In the genomic region with DNA sequence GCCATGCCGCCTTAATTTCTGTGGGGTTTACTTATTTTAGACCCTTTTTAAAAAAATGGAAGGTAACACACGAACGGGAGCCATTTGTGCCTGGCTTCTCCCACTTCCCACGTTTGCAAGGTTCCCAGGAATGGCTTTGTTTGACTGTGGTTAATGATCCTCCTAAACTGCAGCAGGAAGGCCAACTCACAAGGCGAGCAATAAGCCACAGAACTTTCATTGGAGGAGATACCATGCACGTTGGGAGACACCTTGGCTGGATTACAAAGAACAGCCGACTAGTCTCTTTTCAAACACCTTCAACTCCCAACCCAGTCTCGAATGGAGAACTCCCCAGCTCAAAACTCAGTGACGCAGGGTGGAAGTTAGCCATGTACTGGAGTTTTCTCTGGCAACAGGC, we compare ENCODE assay signal across 27 mouse cellular contexts. TPM values are rescaled to one million over a fixed set of nuclear protein-coding genes. Genes with fewer than 3 reads are reported as not detected.
A peak's percentile ranks its signal among the peaks of the same experiment; 100 is the strongest.
DNase-seq lines count a peak whose midpoint lies in the region; TF ChIP-seq lines count a peak whose summit lies in the region.
"Had no signal": no experiment of that assay in that cellular context is flagged by ENCODE, and none has a peak within 500 bp of the region (broad histone marks: within the 10 kb centered on the region; RNA-seq: fewer than 3 reads in every experiment).

No protein-coding gene starts in this region.

- no peak for TF ChIP-seq CTCF in kidney, adult 2 months (conservative IDR thresholded peaks at IDR 0.05; ENCODE audit: insufficient read depth, insufficient read length, low read depth, low read length)

- WGBS in kidney, adult 2 months, result 43% methylated on average over 9 of the region's 9 CpGs
- 29% methylated on average over 9 of the region's 9 CpGs for WGBS in large intestine, adult 2 months

- DNase-seq in kidney, adult 2 months, result peak; percentile 18
- DNase-seq in kidney, postnatal 10 days, result no peak
- DNase-seq in large intestine, adult 2 months (ENCODE audit: low read depth, low spot score), result peak; percentile 69
- peak; percentile 63 for DNase-seq in yolk sac, embryonic 10.5 days (ENCODE audit: low spot score)
- no peak for DNase-seq in layer of hippocampus, postnatal 10 days (ENCODE audit: low spot score in 2 of 2)
- DNase-seq: adrenal gland, adult 2 months; adrenal gland, postnatal 10 days; adrenal gland, postnatal 25 days; cerebellum, adult 11 months; cerebellum, adult 18-20 months; cerebellum, adult 8-10 months; cerebellum, adult 9-11 months; cerebellum, postnatal 36 days; embryo, embryonic 11 days; forebrain, postnatal 0 days had no signal

- no peaks in the 10 kb centered on the region for H3K4me1 ChIP-seq in kidney, adult 2 months (ENCODE audit: control insufficient read depth, insufficient read depth, low read length)
- H3K4me1 ChIP-seq: embryonic facial prominence, embryonic 13.5 days; embryonic facial prominence, embryonic 15.5 days; forebrain, embryonic 13.5 days; forebrain, embryonic 15.5 days had no signal

- no peak overlapping the region for H3K27ac ChIP-seq in kidney, adult 2 months (ENCODE audit: insufficient read depth, low read depth, low read length)
- H3K27ac ChIP-seq: embryonic facial prominence, embryonic 13.5 days; embryonic facial prominence, embryonic 15.5 days; forebrain, embryonic 13.5 days; forebrain, embryonic 15.5 days had no signal

- H3K36me3 ChIP-seq in kidney, adult 2 months (ENCODE audit: control insufficient read depth, insufficient read depth, low read length), result no peaks in the 10 kb centered on the region
- H3K36me3 ChIP-seq: embryonic facial prominence, embryonic 13.5 days; embryonic facial prominence, embryonic 15.5 days; forebrain, embryonic 15.5 days had no signal

- no peak overlapping the region for H3K4me3 ChIP-seq in kidney, adult 2 months (ENCODE audit: insufficient read depth, low read depth, low read length)
- H3K4me3 ChIP-seq: embryonic facial prominence, embryonic 13.5 days; embryonic facial prominence, embryonic 15.5 days; forebrain, embryonic 13.5 days; forebrain, embryonic 15.5 days had no signal

- no peak for TF ChIP-seq POLR2A in kidney, adult 2 months (IDR thresholded peaks at IDR 0.05; ENCODE audit: low read depth, low read length)

- H3K27me3 ChIP-seq in kidney, adult 2 months (replicated peaks; ENCODE audit: control insufficient read depth, insufficient read depth, low read length), result no peaks in the 10 kb centered on the region
- H3K27me3 ChIP-seq: embryonic facial prominence, embryonic 13.5 days; embryonic facial prominence, embryonic 15.5 days; forebrain, embryonic 13.5 days; forebrain, embryonic 15.5 days had no signal

RNA-seq across cellular contexts. Expression of a gene that starts 15.4 kb away (rescaled TPM):
- 2.2 and 2.3 TPM in 2 replicates for polyA plus RNA-seq in kidney, adult 2 months (2012; rRNA removed)
- 0.95 and 1.0 TPM in 2 replicates for polyA plus RNA-seq in large intestine, adult 2 months (2012; rRNA removed)
- 10 to 100 TPM; 18.3 to 19.6 TPM for total RNA-seq in layer of hippocampus, postnatal 10 days (2021)
- total RNA-seq: MEL had no signal
- polyA plus RNA-seq: C2C12 had no signal

RNA-seq across cellular contexts. Expression of a gene that starts 24.6 kb away (rescaled TPM):
- polyA plus RNA-seq in kidney, adult 2 months (2012; rRNA removed), result 0.34 and 0.59 TPM in 2 replicates
- 30.7 and 50.1 TPM in 2 replicates for polyA plus RNA-seq in large intestine, adult 2 months (2012; rRNA removed)
- total RNA-seq in layer of hippocampus, postnatal 10 days (2021), result not detected
- total RNA-seq: common myeloid progenitor, adult 5-6 weeks; forebrain, postnatal 0 days; MEL had no signal
- polyA plus RNA-seq: brain, embryonic 14.5 days; C2C12; embryonic facial prominence, embryonic 11.5 days; embryonic facial prominence, embryonic 13.5 days; embryonic facial prominence, embryonic 15.5 days; forebrain, embryonic 11.5 days; forebrain, embryonic 13.5 days; forebrain, embryonic 15.5 days; forebrain, postnatal 0 days had no signal

RNA-seq across cellular contexts. Expression of a gene that starts 36.8 kb away (rescaled TPM):
- not detected in 2 replicates for polyA plus RNA-seq in kidney, adult 2 months (2012; rRNA removed)
- polyA plus RNA-seq in large intestine, adult 2 months (2012; rRNA removed), result not detected in 2 replicates
- total RNA-seq in layer of hippocampus, postnatal 10 days (2021), result not detected
- total RNA-seq: adrenal gland, adult 2 months; adrenal gland, postnatal 10 days; adrenal gland, postnatal 25 days; adrenal gland, postnatal 4 days; common myeloid progenitor, adult 5-6 weeks; forebrain, postnatal 0 days; MEL had no signal
- polyA plus RNA-seq: adrenal gland, adult 2 months; brain, embryonic 14.5 days; C2C12; embryonic facial prominence, embryonic 11.5 days; embryonic facial prominence, embryonic 13.5 days; embryonic facial prominence, embryonic 15.5 days; forebrain, embryonic 11.5 days; forebrain, embryonic 13.5 days; forebrain, embryonic 15.5 days; forebrain, postnatal 0 days had no signal

RNA-seq across cellular contexts. Expression of a gene that starts 38.4 kb away (rescaled TPM):
- not detected in 2 replicates for polyA plus RNA-seq in kidney, adult 2 months (2012; rRNA removed)
- polyA plus RNA-seq in large intestine, adult 2 months (2012; rRNA removed), result not detected in 2 replicates
- total RNA-seq in layer of hippocampus, postnatal 10 days (2021), result not detected
- total RNA-seq: adrenal gland, adult 2 months; adrenal gland, postnatal 10 days; adrenal gland, postnatal 25 days; adrenal gland, postnatal 4 days; common myeloid progenitor, adult 5-6 weeks; ES-E14; forebrain, postnatal 0 days; MEL had no signal
- polyA plus RNA-seq: adrenal gland, adult 2 months; brain, embryonic 14.5 days; C2C12; embryonic facial prominence, embryonic 11.5 days; embryonic facial prominence, embryonic 13.5 days; embryonic facial prominence, embryonic 15.5 days; forebrain, embryonic 11.5 days; forebrain, embryonic 13.5 days; forebrain, embryonic 15.5 days; forebrain, postnatal 0 days had no signal

Comparison
In these comparisons a context has a peak if more than half of its experiments do, and no peak if none do; other contexts are left out.
1. DNase-seq: peak in kidney, adult 2 months (single experiment), large intestine, adult 2 months (single experiment) and yolk sac, embryonic 10.5 days (single experiment); none in kidney, postnatal 10 days (single experiment) and layer of hippocampus, postnatal 10 days (0 of 2).
2. RNA of a gene that starts 24.6 kb away (polyA plus RNA-seq): 30.7 to 50.1 TPM in large intestine, adult 2 months; 0.34 to 0.59 TPM in kidney, adult 2 months; every median in the first group is over 10 times any median in the second.